Mouse (Mus musculus): ENCODE results near the gene Mrgpra1. TPM values are rescaled to one million over a fixed set of nuclear protein-coding genes. Genes with fewer than 3 reads are reported as not detected.

Mrgpra1 gene
- not detected for polyA plus RNA-seq (2017; shearing (Covaris generic))

DNA sequence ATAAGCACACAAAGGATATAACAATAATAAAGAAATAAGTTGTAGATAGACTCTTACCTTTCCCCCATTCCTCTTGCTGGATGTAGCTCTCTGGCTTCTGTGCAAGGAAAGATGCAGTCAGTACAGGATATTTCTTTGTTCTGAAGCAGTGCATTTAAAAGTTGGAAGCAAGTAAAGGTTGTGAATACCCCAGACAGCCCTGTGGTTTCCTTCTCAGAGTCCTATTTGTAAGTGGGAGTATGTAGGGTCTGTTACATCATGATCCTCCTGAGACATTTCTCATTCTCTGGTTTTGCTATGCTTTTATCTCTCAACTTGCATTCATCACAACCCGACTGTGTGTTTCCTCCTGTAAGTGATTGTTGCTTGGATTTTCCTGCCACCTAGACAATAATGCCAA is at the start of gene Mrgpra1:
Gene Mrgpra1 (minus strand): TSS at position 101 of the 400 bp plus-strand sequence.

Other genes starting within 250 kb of the Mrgpra1 start
- 23.5 TPM for gene Ptpn5, start 220.6 kb downstream of the Mrgpra1 start, polyA plus RNA-seq (2017; shearing (Covaris generic))
- gene Mrgpra6, start 149.3 kb downstream of the Mrgpra1 start, polyA plus RNA-seq (2017; shearing (Covaris generic)), result not detected
- not detected for gene Mrgpra9, start 101.4 kb downstream of the Mrgpra1 start, polyA plus RNA-seq (2017; shearing (Covaris generic))
- gene Mrgpra2a, start 97.9 kb upstream of the Mrgpra1 start, polyA plus RNA-seq (2017; shearing (Covaris generic)), result not detected
- gene Mrgpra2b, start 174.6 kb upstream of the Mrgpra1 start, polyA plus RNA-seq (2017; shearing (Covaris generic)), result not detected
- gene Mrgpra3, start 247.1 kb upstream of the Mrgpra1 start, polyA plus RNA-seq (2017; shearing (Covaris generic)), result not detected